Mouse (Mus musculus) c-Kit-negative CD71-positive TER-119-positive erythroid progenitor cells, embryonic 14.5 days (primary cell): ENCODE data around the gene Gm36210.

Source experiments
- DNase-seq: peaks from one replicate; pipeline ENCODE4 v3.0.0-alpha.2; 2013; ENCODE audit warnings: low read depth, low spot score

Gm36210 gene

GRCm38 (mm10) chr7:4906466-4906950, at the start of gene Gm36210:
Gene Gm36210, minus strand, starts transcription at chr7:4906516.
- DNase-seq: no peak

- no peak for DNase-seq
Observed at GRCm38 (mm10) chr7:4953815-4954445, 47.6 kb upstream of the Gm36210 start.

- no peak for DNase-seq
Observed at GRCm38 (mm10) chr7:4950561-4951342, 44.4 kb upstream of the Gm36210 start.

GRCm38 (mm10) chr7:4948386-4948785, 42.1 kb upstream of the Gm36210 start:
- no peak for DNase-seq

- no peak for DNase-seq
Observed at GRCm38 (mm10) chr7:4947855-4948254, 41.5 kb upstream of the Gm36210 start.

GRCm38 (mm10) chr7:4943223-4943815, 37.0 kb upstream of the Gm36210 start:
- peak; percentile 54 for DNase-seq

- no peak for DNase-seq
Observed at GRCm38 (mm10) chr7:4942673-4943072, 36.4 kb upstream of the Gm36210 start.

- DNase-seq: peak; percentile 67
Observed at GRCm38 (mm10) chr7:4940068-4940479, 33.8 kb upstream of the Gm36210 start.

- DNase-seq: peak; percentile 45
Observed at GRCm38 (mm10) chr7:4938456-4938855, 32.1 kb upstream of the Gm36210 start.

GRCm38 (mm10) chr7:4937392-4937791, 31.1 kb upstream of the Gm36210 start:
- no peak for DNase-seq

- DNase-seq: no peak
Observed at GRCm38 (mm10) chr7:4936832-4937231, 30.5 kb upstream of the Gm36210 start.

- no peak for DNase-seq
Observed at GRCm38 (mm10) chr7:4934160-4934914, 28.0 kb upstream of the Gm36210 start.

GRCm38 (mm10) chr7:4933103-4933502, 26.8 kb upstream of the Gm36210 start:
- no peak for DNase-seq

- DNase-seq: no peak
Observed at GRCm38 (mm10) chr7:4928323-4928722, 22.0 kb upstream of the Gm36210 start.

GRCm38 (mm10) chr7:4927711-4928110, 21.4 kb upstream of the Gm36210 start:
- no peak for DNase-seq

- DNase-seq: no peak
Observed at GRCm38 (mm10) chr7:4926849-4927248, 20.5 kb upstream of the Gm36210 start.

- no peak for DNase-seq
Observed at GRCm38 (mm10) chr7:4925441-4926381, 19.4 kb upstream of the Gm36210 start, which contains the start of gene Ssc5d. Gene Ssc5d, plus strand, starts transcription at chr7:4925785.

GRCm38 (mm10) chr7:4924891-4925301, 18.6 kb upstream of the Gm36210 start:
- DNase-seq: no peak

GRCm38 (mm10) chr7:4924483-4924882, 18.2 kb upstream of the Gm36210 start:
- no peak for DNase-seq

- no peak for DNase-seq
Observed at GRCm38 (mm10) chr7:4923586-4924364, 17.5 kb upstream of the Gm36210 start.
